Mouse (Mus musculus): ENCODE data around the gene Dcaf12. TPM values are rescaled to one million over a fixed set of nuclear protein-coding genes. Genes with fewer than 3 reads are reported as not detected.

Dcaf12 gene
- 67.5 and 67.6 TPM in 2 replicates for polyA plus RNA-seq (2015; fragmentation: Nextera tagmentation; extraction: Ambion mirVana)

GRCm38 (mm10) chr4:41314141-41315129 lies at the start of gene Dcaf12:
TSS of gene Dcaf12 (minus strand) at chr4:41314889.
- no peaks in the 10 kb centered on the region for H3K9me3 ChIP-seq
- peak within 1 kb of the TSS; percentile 86 for H3K4me2 ChIP-seq
- under 1% methylated on average over 70 of the region's 70 CpGs for WGBS
- peak within 1 kb of the TSS; percentile 97 for H3K9ac ChIP-seq
- H3K4me1 ChIP-seq, result peaks cover 21% of the 10 kb centered on the region
- H3K27me3 ChIP-seq, result no peaks in the 10 kb centered on the region
- peak within 1 kb of the TSS; percentile 100 for H3K4me3 ChIP-seq
- H3K27ac ChIP-seq, result peak within 1 kb of the TSS; percentile 99
- H3K36me3 ChIP-seq, result peaks cover 13% of the 10 kb centered on the region
- peak; percentile 98 for ATAC-seq (ENCODE audit: borderline replicate concordance, extremely low read depth, low FRiP score, low TSS enrichment)

GRCm38 (mm10) chr4:41361059-41361458 lies 46.4 kb upstream of the Dcaf12 start:
- ATAC-seq (ENCODE audit: borderline replicate concordance, extremely low read depth, low FRiP score, low TSS enrichment), result no peak
- Histone ChIP-seq H3K27me3 (no peaks in the 10 kb centered on the region), H3K4me2 (no peak overlapping the region), H3K9me3 (no peaks in the 10 kb centered on the region), H3K9ac (no peak overlapping the region), H3K27ac (no peak overlapping the region), H3K4me1 (no peaks in the 10 kb centered on the region), H3K36me3 (peaks cover 8% of the 10 kb centered on the region; the same call in 1 of the 2 replicates), H3K4me3 (no peak overlapping the region)
- 90% methylated on average over 3 of the region's 3 CpGs for WGBS

- H3K4me2 ChIP-seq, result no peak overlapping the region
- H3K4me3 ChIP-seq, result no peak overlapping the region
- 84% methylated on average over 7 of the region's 7 CpGs for WGBS
- ATAC-seq (ENCODE audit: borderline replicate concordance, extremely low read depth, low FRiP score, low TSS enrichment), result no peak
- no peak overlapping the region for H3K9ac ChIP-seq
- no peaks in the 10 kb centered on the region for H3K27me3 ChIP-seq
- H3K36me3 ChIP-seq, result peaks cover 17% of the 10 kb centered on the region; the same call in 1 of the 2 replicates
- no peaks in the 10 kb centered on the region for H3K9me3 ChIP-seq
- no peaks in the 10 kb centered on the region for H3K4me1 ChIP-seq
- no peak overlapping the region for H3K27ac ChIP-seq
These were observed 44.7 kb upstream of the Dcaf12 start for GRCm38 (mm10) chr4:41359358-41359757.

GRCm38 (mm10) chr4:41358669-41359068 lies 44.0 kb upstream of the Dcaf12 start:
- peaks cover 17% of the 10 kb centered on the region; the same call in 1 of the 2 replicates for H3K36me3 ChIP-seq
- no peak overlapping the region for H3K9ac ChIP-seq
- no peak for ATAC-seq (ENCODE audit: borderline replicate concordance, extremely low read depth, low FRiP score, low TSS enrichment)
- no peaks in the 10 kb centered on the region for H3K27me3 ChIP-seq
- H3K4me3 ChIP-seq, result no peak overlapping the region
- H3K4me1 ChIP-seq, result no peaks in the 10 kb centered on the region
- 85% methylated on average over 2 of the region's 2 CpGs for WGBS
- H3K9me3 ChIP-seq, result no peaks in the 10 kb centered on the region
- no peak overlapping the region for H3K27ac ChIP-seq
- H3K4me2 ChIP-seq, result no peak overlapping the region

GRCm38 (mm10) chr4:41357154-41357553 lies 42.5 kb upstream of the Dcaf12 start:
- Histone ChIP-seq H3K9ac (no peak overlapping the region), H3K4me2 (no peak overlapping the region), H3K36me3 (peaks cover 24% of the 10 kb centered on the region), H3K4me1 (no peaks in the 10 kb centered on the region), H3K9me3 (no peaks in the 10 kb centered on the region), H3K27me3 (no peaks in the 10 kb centered on the region), H3K27ac (no peak overlapping the region), H3K4me3 (no peak overlapping the region)
- no peak for ATAC-seq (ENCODE audit: borderline replicate concordance, extremely low read depth, low FRiP score, low TSS enrichment)
- WGBS, result 81% methylated on average over 2 of the region's 2 CpGs

- no peak for ATAC-seq (ENCODE audit: borderline replicate concordance, extremely low read depth, low FRiP score, low TSS enrichment)
- no peaks in the 10 kb centered on the region for H3K9me3 ChIP-seq
- peaks cover 5% of the 10 kb centered on the region for H3K4me1 ChIP-seq
- H3K4me3 ChIP-seq, result no peak overlapping the region
- no peak overlapping the region for H3K27ac ChIP-seq
- no peak overlapping the region for H3K4me2 ChIP-seq
- no peaks in the 10 kb centered on the region for H3K27me3 ChIP-seq
- no peak overlapping the region for H3K9ac ChIP-seq
- peaks cover 16% of the 10 kb centered on the region for H3K36me3 ChIP-seq
- WGBS, result 80% methylated on average over 1 of the region's 1 CpGs
These were observed 38.6 kb upstream of the Dcaf12 start for GRCm38 (mm10) chr4:41353265-41353664.

GRCm38 (mm10) chr4:41352758-41353157 lies 38.1 kb upstream of the Dcaf12 start:
- Histone ChIP-seq H3K27ac (no peak overlapping the region), H3K4me3 (no peak overlapping the region), H3K9me3 (no peaks in the 10 kb centered on the region), H3K4me2 (no peak overlapping the region), H3K36me3 (peaks cover 16% of the 10 kb centered on the region), H3K9ac (no peak overlapping the region), H3K27me3 (no peaks in the 10 kb centered on the region), H3K4me1 (peaks cover 10% of the 10 kb centered on the region)
- no peak for ATAC-seq (ENCODE audit: borderline replicate concordance, extremely low read depth, low FRiP score, low TSS enrichment)
- 88% methylated on average over 4 of the region's 4 CpGs for WGBS

GRCm38 (mm10) chr4:41349199-41349591 lies 34.5 kb upstream of the Dcaf12 start:
- Histone ChIP-seq H3K9me3 (no peaks in the 10 kb centered on the region), H3K27ac (peak overlapping the region; percentile 98), H3K27me3 (no peaks in the 10 kb centered on the region), H3K36me3 (peaks cover 7% of the 10 kb centered on the region), H3K4me1 (peaks cover 14% of the 10 kb centered on the region), H3K4me2 (peak overlapping the region; percentile 65), H3K4me3 (peak overlapping the region; percentile 90), H3K9ac (peak overlapping the region; percentile 89)
- no peak; the same call in 1 of the 2 replicates for ATAC-seq (ENCODE audit: borderline replicate concordance, extremely low read depth, low FRiP score, low TSS enrichment)
- WGBS, result 0% methylated on average over 27 of the region's 28 CpGs

- peaks cover 14% of the 10 kb centered on the region for H3K4me1 ChIP-seq
- peak within 1 kb of the TSS; percentile 65 for H3K4me2 ChIP-seq
- H3K9me3 ChIP-seq, result no peaks in the 10 kb centered on the region
- H3K27me3 ChIP-seq, result no peaks in the 10 kb centered on the region
- H3K27ac ChIP-seq, result peak within 1 kb of the TSS; percentile 98
- 1% methylated on average over 31 of the region's 31 CpGs for WGBS
- peak; percentile 99 for ATAC-seq (ENCODE audit: borderline replicate concordance, extremely low read depth, low FRiP score, low TSS enrichment)
- peak within 1 kb of the TSS; percentile 90 for H3K4me3 ChIP-seq
- H3K9ac ChIP-seq, result peak within 1 kb of the TSS; percentile 89
- peaks cover 7% of the 10 kb centered on the region for H3K36me3 ChIP-seq
These were observed 34.0 kb upstream of the Dcaf12 start, which contains the start of gene Ubap1 for GRCm38 (mm10) chr4:41348584-41349198. TSS of gene Ubap1 (plus strand) at chr4:41348996.

- 0 out of 2 replicates have a peak overlapping the region, but pooled peaks have one; percentile 2 for H3K9ac ChIP-seq
- H3K4me3 ChIP-seq, result no peak overlapping the region
- no peaks in the 10 kb centered on the region for H3K27me3 ChIP-seq
- peak overlapping the region; percentile 65 for H3K4me2 ChIP-seq
- no peak for ATAC-seq (ENCODE audit: borderline replicate concordance, extremely low read depth, low FRiP score, low TSS enrichment)
- peaks cover 5% of the 10 kb centered on the region for H3K36me3 ChIP-seq
- H3K27ac ChIP-seq, result peak overlapping the region; percentile 45; the same call in 1 of the 2 replicates
- WGBS, result 34% methylated on average over 5 of the region's 5 CpGs
- H3K9me3 ChIP-seq, result no peaks in the 10 kb centered on the region
- H3K4me1 ChIP-seq, result peaks cover 14% of the 10 kb centered on the region
These were observed 33.1 kb upstream of the Dcaf12 start for GRCm38 (mm10) chr4:41347839-41348238.

GRCm38 (mm10) chr4:41346011-41346410 lies 31.3 kb upstream of the Dcaf12 start:
- H3K9ac ChIP-seq, result no peak overlapping the region
- H3K4me3 ChIP-seq, result no peak overlapping the region
- H3K36me3 ChIP-seq, result no peaks in the 10 kb centered on the region
- H3K27ac ChIP-seq, result no peak overlapping the region
- no peak overlapping the region for H3K4me2 ChIP-seq
- H3K27me3 ChIP-seq, result no peaks in the 10 kb centered on the region
- ATAC-seq (ENCODE audit: borderline replicate concordance, extremely low read depth, low FRiP score, low TSS enrichment), result no peak
- WGBS, result 68% methylated on average over 2 of the region's 2 CpGs
- peaks cover 14% of the 10 kb centered on the region for H3K4me1 ChIP-seq
- no peaks in the 10 kb centered on the region for H3K9me3 ChIP-seq

All from lung, embryonic 15.5 days (tissue).